Mouse (Mus musculus) lung, embryonic 16.5 days (tissue): ENCODE results near the gene Slc30a5. TPM values are rescaled to one million over a fixed set of nuclear protein-coding genes. Genes with fewer than 3 reads are reported as not detected.

ENCODE experiments used
- ATAC-seq: fragments of 200-750 bp; cut with Nextera tagmentation; 2 replicates; pipeline ENCODE4 v1.8.0; 2017; ENCODE audit warnings: low read depth, mild to moderate bottlenecking, moderate library complexity
- H3K27ac ChIP-seq: fragments of 300-500 bp; sonication (generic); 2 replicates; pipeline ENCODE4 v1.5.1; 2014; ENCODE audit warnings: mild to moderate bottlenecking, control low read depth, low read length
- H3K27me3 ChIP-seq: fragments of 300-500 bp; sonication (generic); 2 replicates; pipeline ENCODE4 v1.6.1; 2014; ENCODE audit warnings: low read depth, low read length, mixed read lengths; ENCODE audit not compliant: control insufficient read depth, insufficient read depth
- H3K36me3 ChIP-seq: fragments of 300-500 bp; sonication (generic); 2 replicates; pipeline ENCODE4 v1.6.1; 2014; ENCODE audit warnings: low read length; ENCODE audit not compliant: control insufficient read depth, insufficient read depth
- H3K4me1 ChIP-seq: fragments of 300-500 bp; sonication (generic); replicated peaks from 2 replicates; pipeline ENCODE4 v1.6.1; 2014; ENCODE audit warnings: low read length, mixed read lengths; ENCODE audit not compliant: control insufficient read depth, insufficient read depth
- H3K4me2 ChIP-seq: fragments of 300-500 bp; sonication (generic); 2 replicates; pipeline ENCODE4 v1.6.1; 2014; ENCODE audit warnings: low read depth, low read length, control low read depth
- H3K4me3 ChIP-seq: fragments of 300-500 bp; sonication (generic); 2 replicates; pipeline ENCODE4 v1.5.1; 2014; ENCODE audit warnings: mild to moderate bottlenecking, low read length, control low read depth
- H3K9ac ChIP-seq: fragments of 300-500 bp; sonication (generic); 2 replicates; pipeline ENCODE4 v1.6.1; 2014; ENCODE audit warnings: low read length, control low read depth
- H3K9me3 ChIP-seq: fragments of 300-500 bp; sonication (generic); 2 replicates; pipeline ENCODE4 v1.6.1; 2016; ENCODE audit warnings: low read length; ENCODE audit not compliant: control insufficient read depth
- whole genome bisulfite sequencing: fragments of 180-500 bp; shearing (Covaris S2); extraction: QIAGEN DNeasy Blood & Tissue Kit; methylation state at CpG from one replicate; pipeline ENCODE4 v1.1.7; 2014; 5-methylcytosine and 5-hydroxymethylcytosine counted together
- polyA plus RNA-seq: library from polyadenylated mRNA; unstranded; fragments of >200 nt; fragmentation: Nextera tagmentation; extraction: Ambion mirVana; gene quantifications from 2 replicates; pipeline ENCODE4 v1.2.1, GENCODE M21; 2015

Slc30a5 gene
- 46.2 and 48.4 TPM in 2 replicates for polyA plus RNA-seq

DNA sequence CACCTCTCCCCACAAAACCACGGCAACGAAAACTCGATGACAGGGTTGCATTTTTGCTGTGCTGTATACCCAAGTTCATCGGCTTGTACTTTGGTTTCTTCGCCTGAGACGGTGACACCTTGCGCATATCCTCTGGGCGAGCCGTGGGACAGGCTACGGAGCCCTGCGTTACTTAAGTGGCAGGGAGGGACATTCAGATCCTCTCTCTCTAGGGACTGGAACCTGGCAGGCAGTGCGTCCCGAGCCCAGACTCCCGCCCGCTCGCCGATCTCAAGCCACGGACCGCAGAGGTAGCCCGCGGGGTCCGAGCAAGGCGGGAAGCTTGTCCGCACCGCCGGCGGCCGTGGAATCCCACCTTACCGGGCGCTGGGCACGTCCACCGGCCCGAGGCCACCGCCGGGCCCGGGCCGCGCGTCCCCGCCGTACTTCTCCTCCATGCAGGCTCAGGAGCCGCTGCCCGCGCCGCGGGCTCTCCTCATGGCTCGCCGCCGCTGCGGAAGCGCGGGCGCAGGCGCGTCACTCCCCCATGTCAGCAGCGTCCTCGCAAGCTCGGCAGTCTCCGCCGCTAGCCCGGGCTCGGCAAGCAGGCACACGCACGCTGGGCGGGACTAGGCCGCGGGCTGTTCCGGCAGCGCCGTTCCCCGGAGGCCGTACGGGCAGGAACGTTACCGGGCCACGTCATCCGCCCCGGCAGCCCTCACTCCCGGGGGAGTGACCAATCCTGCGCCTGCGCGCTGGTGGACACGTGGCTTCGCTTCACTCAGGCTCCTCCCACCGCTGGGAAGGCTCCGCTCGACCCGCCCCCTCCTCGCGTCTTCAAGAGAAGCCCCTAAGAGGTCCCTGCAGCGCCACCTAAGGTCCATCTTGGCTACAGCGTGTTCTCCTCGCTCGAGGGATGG lies at the start of gene Slc30a5:
Slc30a5 (minus strand) TSS at position 687 of the 899 bp plus-strand sequence.
- peaks cover 11% of the 10 kb centered on the region for H3K4me1 ChIP-seq
- peak within 1 kb of the TSS; percentile 83 for H3K27ac ChIP-seq
- H3K9ac ChIP-seq: peak within 1 kb of the TSS; percentile 98
- under 1% methylated on average over 88 of the region's 94 CpGs for WGBS
- peak within 1 kb of the TSS; percentile 66 for H3K4me2 ChIP-seq
- peak; percentile 99 for ATAC-seq
- H3K9me3 ChIP-seq: no peaks in the 10 kb centered on the region
- H3K4me3 ChIP-seq: peak within 1 kb of the TSS; percentile 94
- no peaks in the 10 kb centered on the region for H3K27me3 ChIP-seq
- peaks cover 3% of the 10 kb centered on the region; the same call in 1 of the 2 replicates for H3K36me3 ChIP-seq

GRCm38 (mm10) chr13:100881944-100882343 lies 48.7 kb upstream of the Slc30a5 start:
- no peaks in the 10 kb centered on the region for H3K9me3 ChIP-seq
- H3K27ac ChIP-seq: no peak overlapping the region
- 63% methylated on average over 2 of the region's 2 CpGs for WGBS
- H3K4me1 ChIP-seq: no peaks in the 10 kb centered on the region
- no peaks in the 10 kb centered on the region for H3K27me3 ChIP-seq
- no peak overlapping the region for H3K4me2 ChIP-seq
- no peak overlapping the region for H3K9ac ChIP-seq
- no peak overlapping the region for H3K4me3 ChIP-seq
- no peaks in the 10 kb centered on the region for H3K36me3 ChIP-seq
- no peak for ATAC-seq

DNA sequence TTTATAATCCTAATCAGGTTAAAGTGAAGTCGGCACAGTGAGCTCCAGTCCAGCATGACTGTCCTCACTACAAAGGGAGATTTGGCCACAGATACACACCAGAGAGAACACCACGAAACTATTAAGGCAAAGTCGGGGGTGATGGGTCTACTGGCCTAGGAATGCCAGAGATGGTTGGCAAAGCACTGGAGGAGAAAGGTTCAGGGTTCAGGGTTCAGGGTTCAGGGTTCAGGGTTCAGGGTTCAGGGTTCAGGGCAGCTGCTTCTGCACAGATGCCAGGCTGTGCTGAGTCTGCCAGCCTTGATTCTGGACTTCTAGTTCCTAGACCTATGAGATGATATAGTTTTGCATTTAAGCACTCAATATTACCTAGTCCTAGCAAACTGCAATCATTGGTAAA lies 46.6 kb upstream of the Slc30a5 start:
- Histone ChIP-seq H3K36me3 (no peaks in the 10 kb centered on the region), H3K27me3 (no peaks in the 10 kb centered on the region), H3K4me3 (no peak overlapping the region), H3K4me1 (no peaks in the 10 kb centered on the region), H3K9ac (no peak overlapping the region), H3K27ac (no peak overlapping the region), H3K9me3 (no peaks in the 10 kb centered on the region), H3K4me2 (no peak overlapping the region)
- 73% methylated on average over 3 of the region's 3 CpGs for WGBS
- ATAC-seq: no peak

- H3K36me3 ChIP-seq: no peaks in the 10 kb centered on the region
- no peak overlapping the region for H3K4me2 ChIP-seq
- H3K9ac ChIP-seq: no peak overlapping the region
- H3K9me3 ChIP-seq: no peaks in the 10 kb centered on the region
- no peaks in the 10 kb centered on the region for H3K4me1 ChIP-seq
- H3K4me3 ChIP-seq: no peak overlapping the region
- 59% methylated on average over 3 of the region's 3 CpGs for WGBS
- H3K27me3 ChIP-seq: no peaks in the 10 kb centered on the region
- ATAC-seq: no peak
- H3K27ac ChIP-seq: no peak overlapping the region
Measured at GRCm38 (mm10) chr13:100879326-100879725, 46.1 kb upstream of the Slc30a5 start.

- peak; percentile 23; the same call in 1 of the 2 replicates for ATAC-seq
- 52% methylated on average over 3 of the region's 3 CpGs for WGBS
- no peak overlapping the region for H3K4me3 ChIP-seq
- H3K4me1 ChIP-seq: no peaks in the 10 kb centered on the region
- no peaks in the 10 kb centered on the region for H3K9me3 ChIP-seq
- no peaks in the 10 kb centered on the region for H3K36me3 ChIP-seq
- no peaks in the 10 kb centered on the region for H3K27me3 ChIP-seq
- H3K4me2 ChIP-seq: no peak overlapping the region
- H3K9ac ChIP-seq: no peak overlapping the region
- H3K27ac ChIP-seq: no peak overlapping the region
Measured at GRCm38 (mm10) chr13:100878264-100878663, 45.0 kb upstream of the Slc30a5 start.

DNA sequence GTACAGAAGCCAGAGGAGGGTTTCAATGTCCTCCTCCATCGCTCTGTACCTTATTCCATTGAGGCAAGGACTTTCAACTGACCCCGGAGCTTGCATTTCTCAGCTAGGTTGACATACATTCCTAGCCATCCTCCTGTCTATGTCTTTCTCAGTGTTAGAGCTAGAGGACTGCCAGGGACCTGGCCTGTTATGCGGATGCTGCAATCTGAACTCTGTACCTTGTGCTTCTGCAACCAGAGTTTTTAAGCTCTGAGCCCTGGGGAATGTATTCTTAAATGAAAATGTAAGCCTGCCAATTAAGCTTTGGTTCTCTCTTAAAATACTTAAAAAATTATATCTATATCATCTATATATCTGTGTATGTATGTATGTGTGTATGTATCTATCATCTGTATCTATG lies 44.5 kb upstream of the Slc30a5 start:
- no peaks in the 10 kb centered on the region for H3K36me3 ChIP-seq
- 92% methylated on average over 3 of the region's 3 CpGs for WGBS
- no peaks in the 10 kb centered on the region for H3K27me3 ChIP-seq
- no peak overlapping the region for H3K4me2 ChIP-seq
- ATAC-seq: no peak
- H3K27ac ChIP-seq: no peak overlapping the region
- H3K4me3 ChIP-seq: no peak overlapping the region
- H3K9me3 ChIP-seq: no peaks in the 10 kb centered on the region
- H3K4me1 ChIP-seq: no peaks in the 10 kb centered on the region
- no peak overlapping the region for H3K9ac ChIP-seq

DNA sequence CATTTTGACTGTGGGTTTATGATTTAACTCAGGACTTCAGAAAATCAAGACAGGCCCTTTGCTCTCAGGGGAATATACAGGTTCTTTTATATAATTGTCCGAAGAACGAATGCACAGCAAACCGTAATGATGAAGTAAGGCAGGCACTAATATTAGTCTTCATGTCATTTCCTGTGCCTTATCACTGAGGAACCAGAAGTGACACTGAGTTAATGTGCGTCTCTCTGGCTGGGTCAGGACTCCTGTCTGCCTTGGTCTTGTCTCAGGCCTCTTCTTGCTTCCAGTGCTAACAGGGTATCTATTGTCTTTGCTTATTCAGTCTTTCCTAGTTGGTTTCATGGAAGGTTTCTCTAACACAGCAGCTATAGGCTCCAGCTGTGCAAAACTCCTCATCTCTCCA lies 41.9 kb upstream of the Slc30a5 start:
- Histone ChIP-seq H3K27me3 (no peaks in the 10 kb centered on the region), H3K4me1 (no peaks in the 10 kb centered on the region), H3K36me3 (no peaks in the 10 kb centered on the region), H3K4me2 (no peak overlapping the region), H3K9ac (no peak overlapping the region), H3K9me3 (no peaks in the 10 kb centered on the region), H3K27ac (no peak overlapping the region), H3K4me3 (no peak overlapping the region)
- WGBS: 61% methylated on average over 4 of the region's 4 CpGs
- no peak for ATAC-seq

DNA sequence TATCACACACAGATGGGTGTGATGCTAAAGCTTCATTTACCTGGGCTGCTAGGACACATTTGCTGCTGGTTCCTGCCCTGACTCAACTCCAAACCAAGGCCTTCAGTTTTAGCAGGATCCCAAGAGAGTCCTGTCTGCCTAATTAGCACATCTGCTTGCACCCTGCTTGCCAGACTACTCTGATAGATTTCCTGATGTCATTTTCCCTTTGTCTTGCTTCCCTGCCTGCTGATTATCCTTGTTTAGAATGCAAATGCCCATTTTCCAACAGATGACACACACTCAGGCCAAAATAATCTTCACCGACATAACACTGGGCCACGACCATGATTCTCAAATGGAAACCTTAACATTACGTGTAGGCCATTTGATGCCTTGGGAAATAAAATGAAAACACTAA lies 41.4 kb upstream of the Slc30a5 start:
- Histone ChIP-seq H3K4me1 (no peaks in the 10 kb centered on the region), H3K27ac (no peak overlapping the region), H3K9me3 (no peaks in the 10 kb centered on the region), H3K4me2 (no peak overlapping the region), H3K9ac (no peak overlapping the region), H3K36me3 (no peaks in the 10 kb centered on the region), H3K27me3 (no peaks in the 10 kb centered on the region), H3K4me3 (no peak overlapping the region)
- no peak for ATAC-seq
- 76% methylated on average over 3 of the region's 3 CpGs for whole genome bisulfite sequencing

DNA sequence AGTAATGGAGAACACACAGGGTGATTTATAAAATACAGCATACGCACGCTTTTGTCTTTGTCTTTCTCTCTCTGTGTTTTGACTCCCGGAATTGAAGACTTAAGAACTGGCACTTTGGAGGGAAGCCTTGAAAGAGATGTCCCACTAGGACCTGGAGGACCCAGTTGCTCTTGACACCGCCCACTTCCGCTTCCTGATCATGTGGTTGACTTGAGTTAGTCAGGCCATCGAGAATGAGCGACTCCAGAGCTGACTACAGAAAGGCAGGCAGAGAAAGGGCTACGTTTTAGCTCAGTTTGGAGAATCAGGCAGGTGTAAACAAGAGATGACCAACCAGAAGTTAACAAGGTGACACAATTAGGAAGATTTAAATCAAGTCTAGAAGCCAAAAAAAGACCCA lies 40.3 kb upstream of the Slc30a5 start:
- Histone ChIP-seq H3K4me1 (no peaks in the 10 kb centered on the region), H3K4me3 (no peak overlapping the region), H3K4me2 (no peak overlapping the region), H3K9ac (no peak overlapping the region), H3K27ac (no peak overlapping the region), H3K36me3 (no peaks in the 10 kb centered on the region), H3K9me3 (no peaks in the 10 kb centered on the region), H3K27me3 (no peaks in the 10 kb centered on the region)
- 74% methylated on average over 8 of the region's 8 CpGs for WGBS
- no peak for ATAC-seq
